Comparison of ENCODE assay signal across 10 mouse cellular contexts in genomic region chr2:165396831-165397501, GRCm38 (mm10). TPM values are rescaled to one million over a fixed set of nuclear protein-coding genes. Genes with fewer than 3 reads are reported as not detected.
DNase-seq lines count a peak whose midpoint lies in the region; ATAC-seq lines count a peak whose summit lies in the region.
"Had no signal": no experiment of that assay in that cellular context is flagged by ENCODE, and none has a peak within 500 bp of the region (broad histone marks: within the 10 kb centered on the region; RNA-seq: fewer than 3 reads in every experiment).

No protein-coding gene starts in this region.

- peaks cover 7% of the 10 kb centered on the region; the same call in 1 of the 2 replicates for H3K4me1 ChIP-seq in lung, embryonic 16.5 days (replicated peaks; ENCODE audit: control insufficient read depth, insufficient read depth, low read length)
- H3K4me1 ChIP-seq in liver, embryonic 13.5 days (replicated peaks) = peaks cover 20% of the 10 kb centered on the region

- H3K9ac ChIP-seq in lung, embryonic 16.5 days (ENCODE audit: low read length) = peak overlapping the region; percentile 14; the same call in 1 of the 2 replicates
- H3K9ac ChIP-seq in liver, embryonic 13.5 days = peak overlapping the region; percentile 41; the same call in 1 of the 2 replicates
- H3K9ac ChIP-seq: liver, embryonic 14.5 days had no signal

- no peak overlapping the region for H3K4me3 ChIP-seq in lung, embryonic 16.5 days (ENCODE audit: low read length)
- H3K4me3 ChIP-seq in liver, embryonic 13.5 days (replicated peaks) = no peak overlapping the region
- H3K4me3 ChIP-seq: erythroblast, embryonic 14.5 days had no signal

- H3K9me3 ChIP-seq in lung, embryonic 16.5 days (ENCODE audit: control insufficient read depth, low read length) = no peaks in the 10 kb centered on the region
- H3K9me3 ChIP-seq in liver, embryonic 13.5 days (replicated peaks) = no peaks in the 10 kb centered on the region

- 41% methylated on average over 20 of the region's 20 CpGs for WGBS in lung, embryonic 16.5 days
- 53% methylated on average over 20 of the region's 20 CpGs for WGBS in liver, embryonic 13.5 days (ENCODE audit: insufficient replicate concordance)

- peak; percentile 34; the same call in 1 of the 2 replicates for ATAC-seq in lung, embryonic 16.5 days (ENCODE audit: low read depth)
- no peak for ATAC-seq in liver, embryonic 13.5 days (ENCODE audit: low read depth)

- no peak for DNase-seq in lung, postnatal 14 days
- DNase-seq in heart, adult 18-20 months = peak; percentile 50 to 62
- no peak for DNase-seq in liver, embryonic 13.5 days
- DNase-seq in skeletal muscle tissue, adult 2 months (ENCODE audit: low read depth, low spot score) = peak; percentile 55
- no peak for DNase-seq in spleen, postnatal 14 days (ENCODE audit: low spot score in 2 of 2)
- DNase-seq in layer of hippocampus, postnatal 25 days (ENCODE audit: extremely low spot score in 1 of 2, low spot score in 1 of 2) = no peak
- no peak for DNase-seq in left cerebral cortex, adult 8-10 months (ENCODE audit: low spot score in 2 of 2)

- no peaks in the 10 kb centered on the region for H3K36me3 ChIP-seq in lung, embryonic 16.5 days (ENCODE audit: control insufficient read depth, insufficient read depth, low read length)
- no peaks in the 10 kb centered on the region for H3K36me3 ChIP-seq in liver, embryonic 13.5 days

- no peak overlapping the region for H3K27ac ChIP-seq in lung, embryonic 16.5 days (ENCODE audit: low read length)
- no peak overlapping the region; the same call in 1 of the 2 replicates for H3K27ac ChIP-seq in liver, embryonic 13.5 days
- H3K27ac ChIP-seq: liver, embryonic 14.5 days had no signal

- no peaks in the 10 kb centered on the region for H3K27me3 ChIP-seq in lung, embryonic 16.5 days (ENCODE audit: control insufficient read depth, insufficient read depth, low read depth, low read length)
- H3K27me3 ChIP-seq in liver, embryonic 13.5 days = no peaks in the 10 kb centered on the region

- no peak overlapping the region for H3K4me2 ChIP-seq in lung, embryonic 16.5 days (ENCODE audit: low read depth, low read length)
- H3K4me2 ChIP-seq in liver, embryonic 13.5 days = no peak overlapping the region

RNA-seq across cellular contexts. Expression of gene Ocstamp, which starts 3.2 kb away (rescaled TPM):
- polyA plus RNA-seq in lung, embryonic 16.5 days (2015; fragmentation: Nextera tagmentation; extraction: Ambion mirVana) = 0.18 TPM in 1 of 2 replicates, not detected in the other
- total RNA-seq in heart, adult 18-20 months (2021) = not detected
- polyA plus RNA-seq in liver, embryonic 13.5 days (2015; fragmentation: Nextera tagmentation; extraction: Ambion mirVana) = 2.0 and 2.2 TPM in 2 replicates
- not detected for total RNA-seq in layer of hippocampus, postnatal 25 days (2021)
- not detected for total RNA-seq in left cerebral cortex, adult 8-10 months (2022)

RNA-seq across cellular contexts. Expression of gene Zfp334, which starts 8.9 kb away (rescaled TPM):
- polyA plus RNA-seq in lung, embryonic 16.5 days (2015; fragmentation: Nextera tagmentation; extraction: Ambion mirVana) = 5.9 and 6.6 TPM in 2 replicates
- 1 to 10 TPM; 2.3 to 2.5 TPM for total RNA-seq in heart, adult 18-20 months (2021)
- 0.97 and 1.0 TPM in 2 replicates for polyA plus RNA-seq in liver, embryonic 13.5 days (2015; fragmentation: Nextera tagmentation; extraction: Ambion mirVana)
- 10 to 100 TPM; 13.8 to 14.6 TPM for total RNA-seq in layer of hippocampus, postnatal 25 days (2021)
- total RNA-seq in left cerebral cortex, adult 8-10 months (2022) = 10 to 100 TPM; 14.1 to 15.7 (median 15.3) TPM
- polyA plus RNA-seq: erythroblast, embryonic 14.5 days had no signal

RNA-seq across cellular contexts. Expression of gene Zfp663, which starts 28.4 kb away (rescaled TPM):
- 1.1 and 1.9 TPM in 2 replicates for polyA plus RNA-seq in lung, embryonic 16.5 days (2015; fragmentation: Nextera tagmentation; extraction: Ambion mirVana)
- not detected for total RNA-seq in heart, adult 18-20 months (2021)
- 0.05 and 0.07 TPM in 2 replicates for polyA plus RNA-seq in liver, embryonic 13.5 days (2015; fragmentation: Nextera tagmentation; extraction: Ambion mirVana)
- total RNA-seq in layer of hippocampus, postnatal 25 days (2021) = under 1 TPM; 0.39 to 0.40 TPM
- under 1 TPM in 1 of 4 experiments, not detected in 3; 0.11 TPM for total RNA-seq in left cerebral cortex, adult 8-10 months (2022)
- polyA plus RNA-seq: erythroblast, embryonic 14.5 days had no signal

Comparison
In these comparisons a context has a peak if more than half of its experiments do, and no peak if none do; other contexts are left out.
1. DNase-seq: peak in heart, adult 18-20 months (2 of 2) and skeletal muscle tissue, adult 2 months (single experiment); none in lung, postnatal 14 days (single experiment), liver, embryonic 13.5 days (single experiment), spleen, postnatal 14 days (0 of 2), layer of hippocampus, postnatal 25 days (0 of 2) and left cerebral cortex, adult 8-10 months (0 of 2).
2. RNA of gene Zfp334, which starts 8.9 kb away (total RNA-seq): 14.1 to 15.7 TPM in left cerebral cortex, adult 8-10 months and 13.8 to 14.6 TPM in layer of hippocampus, postnatal 25 days; 2.3 to 2.5 TPM in heart, adult 18-20 months; every median in the first group is over 4 times any median in the second.